Mouse (Mus musculus) embryonic facial prominence, embryonic 11.5 days (tissue): Measurements from ENCODE around the gene Cdk10. TPM values are rescaled to one million over a fixed set of nuclear protein-coding genes. Genes with fewer than 3 reads are reported as not detected.

Source experiments
- ATAC-seq: fragments of 200-750 bp; cut with Nextera tagmentation; replicated peaks from 2 replicates; pipeline ENCODE4 v1.8.0; 2017; ENCODE audit warnings: low read depth; ENCODE audit not compliant: insufficient number of reproducible peaks, low FRiP score, low TSS enrichment
- DNase-seq: peaks from one replicate; pipeline ENCODE4 v3.0.0-alpha.2; 2015; ENCODE audit warnings: low spot score
- H3K27ac ChIP-seq: fragments of 300-500 bp; sonication (generic); replicated peaks from 2 replicates; pipeline ENCODE4 v1.5.1; 2014; ENCODE audit warnings: mild to moderate bottlenecking, low read depth, low read length, control low read depth
- H3K27me3 ChIP-seq: fragments of 300-500 bp; sonication (generic); 2 replicates; pipeline ENCODE4 v1.6.1; 2014; ENCODE audit warnings: mild to moderate bottlenecking, low read length, moderate library complexity, mixed read lengths; ENCODE audit not compliant: control insufficient read depth, insufficient read depth
- H3K36me3 ChIP-seq: fragments of 300-500 bp; sonication (generic); replicated peaks from 2 replicates; pipeline ENCODE4 v1.6.1; 2014; ENCODE audit warnings: low read depth, mild to moderate bottlenecking, low read length, moderate library complexity, mixed read lengths; ENCODE audit not compliant: control insufficient read depth, insufficient read depth
- H3K4me1 ChIP-seq: fragments of 300-500 bp; sonication (generic); 2 replicates; pipeline ENCODE4 v1.6.1; 2014; ENCODE audit warnings: low read length, mixed read lengths; ENCODE audit not compliant: control insufficient read depth, insufficient read depth
- H3K4me2 ChIP-seq: fragments of 300-500 bp; sonication (generic); 2 replicates; pipeline ENCODE4 v1.6.1; 2014; ENCODE audit warnings: low read depth, mild to moderate bottlenecking, control low read depth, low read length, moderate library complexity
- H3K4me3 ChIP-seq: fragments of 300-500 bp; sonication (generic); 2 replicates; pipeline ENCODE4 v1.5.1; 2014; ENCODE audit warnings: low read depth, low read length, control low read depth
- H3K9ac ChIP-seq: fragments of 300-500 bp; sonication (generic); replicated peaks from 2 replicates; pipeline ENCODE4 v1.6.1; 2014; ENCODE audit warnings: mild to moderate bottlenecking, control low read depth, low read length
- H3K9me3 ChIP-seq: fragments of 300-500 bp; sonication (generic); replicated peaks from 2 replicates; pipeline ENCODE4 v1.6.1; 2016; ENCODE audit warnings: mild to moderate bottlenecking, low read length, inconsistent platforms, mixed read lengths; ENCODE audit not compliant: control insufficient read depth
- WGBS: fragments of 180-500 bp; shearing (Covaris S2); extraction: QIAGEN DNeasy Blood & Tissue Kit; methylation state at CpG from one replicate; pipeline ENCODE4 v1.1.7; 2014; 5-methylcytosine and 5-hydroxymethylcytosine counted together
- polyA plus RNA-seq: library from polyadenylated mRNA; unstranded; fragments of >200 nt; fragmentation: Nextera tagmentation; extraction: Ambion mirVana; gene quantifications from 2 replicates; pipeline ENCODE4 v1.2.1, GENCODE M21; 2014

Cdk10 gene
- polyA plus RNA-seq, 1 experiment from 2014 or later = 29.9 TPM

DNA sequence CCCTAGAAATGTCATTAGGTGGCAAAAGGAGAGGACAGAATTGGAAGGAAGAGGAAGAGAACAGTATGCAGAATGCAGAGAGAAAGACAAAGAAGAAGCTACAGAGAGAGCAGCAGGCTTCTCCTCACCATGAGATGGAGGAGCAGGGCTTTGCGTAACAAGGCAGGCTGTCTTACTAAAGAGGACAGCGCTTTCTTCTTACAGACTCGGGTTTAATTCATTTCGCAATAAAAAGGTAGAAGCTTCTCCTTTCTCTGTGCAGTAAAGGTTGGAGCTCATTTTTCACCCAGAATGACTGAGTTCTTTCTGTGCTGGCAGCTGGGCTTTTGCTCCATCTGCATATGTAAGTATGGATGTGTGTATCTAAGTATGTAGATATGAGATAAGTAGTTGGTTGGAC lies 55.2 kb downstream of the Cdk10 start:
- no peak overlapping the region for H3K4me3 ChIP-seq
- no peak overlapping the region for H3K27ac ChIP-seq
- H3K27me3 ChIP-seq = no peaks in the 10 kb centered on the region
- no peaks in the 10 kb centered on the region for H3K9me3 ChIP-seq
- 90% methylated on average over 4 of the region's 4 CpGs for WGBS
- H3K9ac ChIP-seq = no peak overlapping the region
- H3K4me1 ChIP-seq = no peaks in the 10 kb centered on the region
- ATAC-seq = no peak
- no peak overlapping the region for H3K4me2 ChIP-seq
- no peaks in the 10 kb centered on the region; the same call in 1 of the 2 replicates for H3K36me3 ChIP-seq
- DNase-seq = no peak

DNA sequence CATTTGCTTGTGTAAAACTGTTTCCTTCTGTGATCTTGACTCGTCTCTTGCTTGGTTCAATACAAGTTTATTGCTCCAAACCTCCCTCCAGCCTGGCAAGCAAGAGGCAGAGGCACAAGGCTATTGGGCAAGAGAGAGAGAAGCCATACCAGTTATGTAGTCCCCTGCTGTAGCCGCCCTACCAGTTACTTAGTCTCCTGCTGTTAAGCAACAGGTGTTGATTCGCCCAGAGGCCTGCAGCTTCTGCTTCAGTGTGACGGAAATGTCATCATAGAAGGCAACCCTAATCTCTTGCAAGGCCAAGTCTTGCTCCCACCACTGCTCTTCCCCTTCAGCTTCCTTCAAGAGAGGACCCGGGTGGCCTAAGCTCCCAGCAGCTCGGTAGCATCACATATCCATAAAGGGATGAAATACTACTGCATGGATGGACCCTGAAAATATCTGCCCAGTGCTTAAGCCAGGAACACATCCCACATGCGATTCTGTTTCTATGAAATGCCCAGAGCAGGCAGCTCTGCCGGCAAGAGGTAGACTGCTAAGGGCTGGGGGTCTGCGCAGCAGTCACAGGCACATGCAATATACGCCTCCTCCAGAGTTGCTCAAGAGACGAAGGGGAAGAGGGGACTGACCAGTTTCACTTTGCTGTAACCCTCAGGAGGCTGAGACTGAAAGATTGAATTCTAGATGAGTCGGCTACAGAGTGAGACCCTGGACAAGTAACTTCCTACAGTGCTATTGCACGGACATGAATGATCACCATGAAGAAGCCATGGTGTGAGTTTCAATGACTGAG lies 55.9 kb downstream of the Cdk10 start:
- Histone ChIP-seq H3K4me1 (no peaks in the 10 kb centered on the region), H3K9ac (no peak overlapping the region), H3K27ac (no peak overlapping the region), H3K4me2 (no peak overlapping the region), H3K9me3 (no peaks in the 10 kb centered on the region), H3K4me3 (no peak overlapping the region), H3K36me3 (no peaks in the 10 kb centered on the region; the same call in 1 of the 2 replicates), H3K27me3 (no peaks in the 10 kb centered on the region)
- ATAC-seq (no peak), DNase-seq (no peak)
- 86% methylated on average over 13 of the region's 13 CpGs for WGBS

Other genes with a start within 250 kb of the Cdk10 start
- 58.8 and 71.8 TPM in 2 replicates for gene Ankrd11, start 182.6 kb upstream of the Cdk10 start, polyA plus RNA-seq
- gene Spg7, start 161.9 kb upstream of the Cdk10 start, polyA plus RNA-seq = 35.4 and 37.5 TPM in 2 replicates
- 1,667 and 1,682 TPM in 2 replicates for gene Rpl13, start 122.5 kb upstream of the Cdk10 start, polyA plus RNA-seq
- gene Cpne7, start 107.5 kb upstream of the Cdk10 start, polyA plus RNA-seq = 0.34 and 0.46 TPM in 2 replicates
- gene Sult5a1, start 66.5 kb upstream of the Cdk10 start, polyA plus RNA-seq = 8.4 and 10.2 TPM in 2 replicates
- gene Dpep1, start 38.6 kb upstream of the Cdk10 start, polyA plus RNA-seq = 5.5 TPM in 2 replicates
- gene Chmp1a, start 12.1 kb upstream of the Cdk10 start, polyA plus RNA-seq = 91.0 and 93.2 TPM in 2 replicates
- 4.5 and 4.8 TPM in 2 replicates for gene Spata33, start 12.0 kb upstream of the Cdk10 start, polyA plus RNA-seq
- gene Spata2l, start 11.4 kb downstream of the Cdk10 start, polyA plus RNA-seq = 1.1 and 1.5 TPM in 2 replicates
- gene Zfp276, start 29.4 kb downstream of the Cdk10 start, polyA plus RNA-seq = 14.5 and 17.8 TPM in 2 replicates
- gene Vps9d1, start 29.5 kb downstream of the Cdk10 start, polyA plus RNA-seq = 15.6 and 21.7 TPM in 2 replicates
- gene Fanca, start 93.7 kb downstream of the Cdk10 start, polyA plus RNA-seq = 29.5 and 34.6 TPM in 2 replicates
- gene Spire2, start 107.9 kb downstream of the Cdk10 start, polyA plus RNA-seq = 3.1 and 3.4 TPM in 2 replicates
- gene Tcf25, start 148.9 kb downstream of the Cdk10 start, polyA plus RNA-seq = 151 TPM in 2 replicates
- not detected in 2 replicates for gene Mc1r, start 182.3 kb downstream of the Cdk10 start, polyA plus RNA-seq
- gene Tubb3, start 186.6 kb downstream of the Cdk10 start, polyA plus RNA-seq = 199 and 248 TPM in 2 replicates
- gene Def8, start 198.7 kb downstream of the Cdk10 start, polyA plus RNA-seq = 38.8 and 39.6 TPM in 2 replicates